Mouse (Mus musculus): ENCODE data around the gene Rpl29.
A peak's percentile ranks its signal among the peaks of the same experiment; 100 is the strongest.

Rpl29 gene

DNA sequence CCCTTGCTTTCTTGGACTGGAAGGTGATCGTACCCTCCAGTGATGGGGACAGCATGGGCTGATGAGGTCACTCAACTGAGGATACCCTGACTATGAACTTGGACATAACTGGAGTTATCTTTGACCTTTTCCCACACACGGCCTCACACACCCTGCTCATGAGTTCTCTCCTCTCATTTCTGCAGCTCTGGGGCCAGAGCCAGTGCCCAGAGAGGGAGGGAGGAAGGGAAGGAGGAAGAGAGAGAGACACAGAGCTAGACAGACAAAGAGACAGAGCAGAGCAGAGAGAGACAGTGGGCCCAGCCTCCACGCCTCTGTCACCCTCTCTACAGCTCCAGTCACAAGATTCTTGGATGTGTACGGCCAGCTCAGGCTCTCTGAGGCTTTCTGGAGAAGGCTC is 43.1 kb downstream of the Rpl29 start:
- DNase-seq (ENCODE audit: low read depth, low spot score): no peak

DNA sequence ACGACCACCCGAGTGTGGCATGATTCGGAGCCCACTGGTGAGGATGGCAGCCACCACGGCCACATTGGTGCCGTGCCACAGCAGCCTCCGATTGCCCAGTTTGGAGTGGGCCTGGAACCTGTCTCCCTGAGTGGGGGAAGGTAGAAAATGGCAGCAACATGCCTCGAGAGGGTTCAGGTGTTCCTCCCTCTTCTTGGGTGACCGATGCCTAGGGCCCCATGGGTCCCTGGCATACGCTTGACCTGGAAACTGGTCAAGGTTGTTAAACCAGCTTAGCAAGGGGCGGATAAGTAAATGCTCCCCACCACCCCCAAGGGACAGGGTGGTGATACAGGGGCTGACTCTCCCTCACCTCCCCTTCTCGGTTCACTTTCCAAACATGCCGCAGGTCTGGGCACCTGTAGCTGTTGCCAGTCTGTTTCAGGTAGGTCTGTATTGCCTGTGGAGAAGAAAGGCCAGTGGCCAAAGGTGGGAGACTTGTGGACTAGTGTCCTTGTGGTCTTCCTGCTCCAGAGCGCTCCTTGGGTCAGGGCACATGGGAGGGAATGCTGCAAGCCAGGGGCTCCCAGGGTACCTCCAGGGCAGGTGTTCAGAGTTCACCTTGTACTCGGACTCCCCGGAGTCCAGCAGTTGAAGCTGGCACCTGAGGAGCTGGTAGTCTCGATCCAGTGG is 44.0 kb downstream of the Rpl29 start:
- DNase-seq (ENCODE audit: low read depth, low spot score): no peak

DNA sequence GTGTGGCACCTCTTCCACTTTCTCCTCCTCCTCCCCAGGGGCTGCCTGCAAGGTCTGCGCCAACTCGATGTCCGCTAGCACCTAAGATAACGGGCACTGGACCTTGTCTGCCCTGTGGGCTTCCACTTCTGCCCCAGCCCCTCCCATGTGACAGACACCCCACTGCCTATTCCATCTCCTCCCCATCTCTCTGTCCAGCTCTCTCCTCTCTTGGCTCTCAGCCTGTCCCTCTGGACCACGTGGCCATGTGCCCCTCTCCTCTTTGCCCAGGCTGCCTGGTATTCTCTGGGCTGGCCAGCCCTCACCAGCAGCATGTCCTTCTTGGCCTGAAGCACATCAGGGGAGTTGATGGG is 44.5 kb downstream of the Rpl29 start:
- DNase-seq (ENCODE audit: low read depth, low spot score): no peak

DNA sequence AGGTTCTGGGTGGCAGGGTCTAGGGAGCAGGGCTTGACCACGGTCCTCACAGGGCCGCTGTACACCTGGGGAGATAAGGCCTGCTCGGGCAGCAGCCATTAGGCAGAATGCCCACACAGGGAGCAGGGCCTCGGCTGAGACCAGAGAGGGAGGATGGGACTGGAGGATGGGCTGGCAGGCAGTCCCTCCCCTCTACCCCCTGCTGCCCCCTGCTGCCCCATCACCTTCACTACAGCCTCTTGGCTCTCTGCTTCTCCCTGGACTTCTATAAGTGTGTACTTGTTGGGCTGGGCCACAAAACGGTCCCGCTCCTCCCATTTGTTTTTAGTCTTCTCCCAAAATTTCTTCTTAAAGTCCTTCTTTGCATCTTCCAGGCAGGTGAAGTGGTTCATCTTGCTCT is 45.2 kb downstream of the Rpl29 start:
- DNase-seq (ENCODE audit: low read depth, low spot score): peak; percentile 89

DNA sequence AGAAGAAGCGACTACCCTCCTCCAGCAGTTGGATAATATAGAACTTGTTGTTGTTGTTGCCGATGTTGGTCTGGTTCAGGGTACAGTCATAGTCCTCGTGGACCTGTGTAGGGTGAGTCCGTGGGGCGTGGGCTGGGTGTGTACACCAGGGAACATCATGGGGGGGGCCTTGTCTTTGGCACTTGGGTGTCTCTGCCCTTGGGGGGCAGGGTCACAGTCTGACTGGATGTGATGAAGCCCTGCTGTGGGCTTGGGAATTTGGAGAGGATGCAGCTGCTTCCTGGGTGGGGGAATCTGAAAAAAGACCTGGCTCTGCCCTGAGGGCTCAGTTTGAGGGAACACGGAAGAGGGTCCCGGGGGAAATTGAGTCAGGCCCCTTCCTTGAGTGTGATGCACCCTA is 45.8 kb downstream of the Rpl29 start:
- no peak for DNase-seq (ENCODE audit: low read depth, low spot score)

DNA sequence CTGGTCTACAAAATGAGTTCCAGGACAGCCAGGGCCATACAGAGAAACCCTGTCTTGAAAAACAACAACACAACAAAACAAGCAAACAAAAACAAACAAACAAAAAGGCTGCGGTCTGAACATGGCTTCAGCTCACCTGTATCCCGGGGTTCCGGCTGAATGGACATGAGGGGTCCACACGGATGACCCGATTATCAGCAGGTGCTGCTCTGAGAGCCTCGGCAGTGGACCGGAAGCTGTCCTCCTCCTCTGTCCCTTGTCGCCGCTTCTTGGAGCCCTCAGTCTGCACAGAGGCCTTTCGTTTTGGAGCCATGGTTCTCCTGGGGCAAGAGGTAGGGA is 46.4 kb downstream of the Rpl29 start, which contains the start of gene Rrp9:
Gene Rrp9 (plus strand): TSS at position 301 of the 339 bp plus-strand sequence.
- no peak for DNase-seq (ENCODE audit: low read depth, low spot score)

DNA sequence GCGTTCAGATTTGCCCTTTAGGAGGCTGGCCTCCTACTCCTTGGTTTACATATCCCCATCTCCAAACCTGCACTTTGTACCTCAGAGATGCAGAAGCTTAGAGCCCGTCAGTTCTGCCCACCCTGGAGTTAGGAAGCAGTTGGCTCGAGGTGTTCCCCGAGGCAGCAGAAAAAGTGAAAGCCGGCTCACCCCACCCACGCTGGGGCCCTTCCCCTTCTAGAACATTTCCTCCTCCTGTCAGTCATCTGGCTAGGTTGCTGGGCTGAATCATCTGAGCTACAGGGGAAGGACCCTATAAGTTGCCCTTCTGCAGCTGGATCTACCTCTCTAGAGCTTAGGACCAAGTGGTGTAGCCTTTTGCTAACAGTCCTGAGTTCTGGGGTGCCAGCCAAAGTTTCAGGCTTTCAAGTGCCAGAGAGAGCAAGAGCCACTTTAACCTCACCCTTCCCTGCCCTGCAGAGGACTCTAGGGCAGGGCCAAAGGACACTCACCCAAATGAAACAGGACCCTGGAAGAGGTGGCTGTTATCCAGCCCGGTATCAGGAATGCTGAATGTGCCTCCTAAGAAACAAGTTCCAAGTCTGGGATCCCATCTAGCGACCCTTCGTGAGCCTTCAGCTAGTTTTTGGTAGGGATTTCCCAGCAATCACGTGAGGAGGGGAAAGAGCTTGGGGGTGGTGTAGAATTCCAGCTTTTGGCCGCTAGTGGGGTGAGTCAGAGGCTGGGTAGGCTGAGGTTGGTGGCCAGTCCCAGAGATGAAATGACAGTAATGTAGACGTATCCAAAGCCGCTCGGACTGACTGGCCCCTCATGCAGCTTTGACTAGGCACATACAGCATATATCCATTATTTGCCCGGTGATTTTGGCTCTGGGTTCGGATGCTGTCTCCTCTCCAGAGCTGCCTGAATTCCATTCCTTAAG is 47.0 kb downstream of the Rpl29 start:
- DNase-seq (ENCODE audit: low read depth, low spot score): peak; percentile 77

DNA sequence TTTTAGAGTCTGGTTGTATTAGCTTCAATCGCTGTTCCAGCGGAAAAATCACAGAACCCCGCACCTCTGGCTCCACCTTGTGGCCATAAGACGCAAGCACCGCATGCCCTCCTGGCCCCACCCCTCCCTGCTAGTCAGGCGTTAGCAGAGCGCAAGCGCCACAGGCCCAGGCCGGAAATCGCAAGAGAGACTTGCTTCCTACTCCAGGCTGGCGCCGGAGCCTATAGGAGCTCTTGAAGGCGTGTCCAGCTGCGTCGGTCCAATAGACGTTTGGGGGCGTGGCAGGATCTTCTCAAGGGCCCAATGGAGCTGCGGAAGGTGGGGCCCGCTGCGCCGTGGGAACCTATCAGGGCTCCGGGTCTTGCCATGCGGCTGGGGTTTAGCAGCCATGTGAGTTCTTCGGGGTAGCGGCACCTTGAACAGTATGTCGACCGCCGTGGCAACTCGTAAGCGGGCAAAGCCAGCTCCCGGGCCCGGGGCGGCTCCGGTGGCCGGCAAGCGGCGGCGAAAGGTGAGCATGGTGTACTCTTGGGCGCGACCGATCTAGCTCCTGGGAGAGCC is 47.8 kb downstream of the Rpl29 start, which contains the start of gene Parp3:
Gene Parp3 (minus strand): TSS at position 26 of the 561 bp plus-strand sequence.
- peak; percentile 100 for DNase-seq (ENCODE audit: low read depth, low spot score)

DNA sequence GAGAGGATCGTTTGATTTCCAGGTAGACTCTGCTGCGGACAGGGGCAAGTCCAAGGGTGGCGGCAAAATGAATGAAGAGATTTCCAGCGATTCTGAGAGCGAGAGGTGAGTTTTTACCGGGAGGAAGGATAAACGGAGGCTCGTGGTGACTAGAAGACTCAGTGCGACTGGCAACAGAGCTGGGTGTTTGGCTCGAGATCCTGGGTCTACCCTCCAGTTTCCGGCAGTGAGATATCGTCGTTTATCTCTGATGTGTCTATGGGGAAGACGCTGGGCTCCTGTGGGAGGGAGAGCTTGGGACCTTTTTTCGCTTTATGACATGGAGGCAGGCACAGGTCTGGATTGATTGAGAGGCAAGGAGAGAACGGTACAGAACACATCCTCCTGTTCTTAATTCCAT is 48.4 kb downstream of the Rpl29 start:
- DNase-seq (ENCODE audit: low read depth, low spot score): no peak

DNA sequence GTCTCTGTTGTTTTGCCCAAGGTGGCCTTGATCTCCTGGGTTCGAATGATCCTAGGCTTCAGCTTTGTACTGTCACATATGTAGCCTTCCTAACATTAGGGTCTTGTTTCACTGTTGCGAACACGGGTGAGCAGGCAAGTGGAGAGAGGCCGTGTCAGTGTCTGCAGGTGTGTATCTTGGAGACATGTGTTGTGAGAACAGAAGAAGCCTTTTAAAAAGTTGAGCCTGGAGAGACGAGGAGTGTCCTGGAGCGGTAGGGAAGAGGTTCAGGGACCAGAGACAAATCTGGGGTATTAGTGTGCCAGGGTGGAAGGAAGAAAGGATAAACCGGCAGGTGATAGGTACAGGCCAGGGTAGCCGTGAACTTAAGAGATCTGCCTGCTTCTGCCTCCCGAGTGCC is 48.8 kb downstream of the Rpl29 start:
- DNase-seq (ENCODE audit: low read depth, low spot score): no peak

DNA sequence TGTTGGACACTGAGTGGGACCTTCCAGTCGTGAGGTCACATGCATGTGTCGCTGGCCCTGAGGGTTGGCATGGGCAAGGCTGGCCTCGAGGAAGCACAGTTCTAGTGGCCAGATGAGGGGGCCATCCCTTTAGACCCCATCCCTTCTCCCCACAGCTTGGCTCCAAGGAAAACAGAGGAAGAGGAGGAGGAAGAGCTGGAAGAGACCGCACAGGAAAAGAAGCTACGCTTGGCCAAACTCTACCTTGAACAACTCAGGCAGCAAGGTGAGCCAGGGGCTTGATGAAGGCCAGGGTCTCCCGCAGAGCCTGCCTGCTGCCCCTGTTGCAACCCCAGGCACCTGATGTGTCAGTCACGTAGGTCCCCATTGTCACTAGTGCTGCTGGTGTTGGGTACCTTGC is 51.3 kb downstream of the Rpl29 start:
- DNase-seq (ENCODE audit: low read depth, low spot score): no peak

DNA sequence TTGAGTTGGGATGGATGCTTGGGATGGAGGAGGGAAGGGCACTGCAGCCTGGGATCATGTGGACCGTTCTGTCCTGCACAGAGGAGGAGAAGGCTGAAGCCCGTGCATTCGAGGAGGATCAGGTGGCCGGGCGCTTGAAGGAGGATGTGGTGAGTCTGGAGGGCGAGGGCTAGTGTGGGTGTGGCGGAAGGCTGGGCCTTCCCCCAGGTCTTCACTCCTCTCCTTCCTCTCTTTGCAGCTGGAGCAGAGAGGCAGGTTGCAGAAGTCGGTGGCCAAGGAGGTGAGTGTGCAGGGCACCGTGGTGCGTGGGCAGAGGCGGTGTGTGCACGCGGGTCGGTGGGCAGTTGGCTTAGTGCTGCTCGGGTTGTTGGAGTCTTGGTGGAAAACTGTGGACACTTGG is 51.8 kb downstream of the Rpl29 start:
- DNase-seq (ENCODE audit: low read depth, low spot score): no peak
